Mouse (Mus musculus) stomach, embryonic 14.5 days (tissue): ENCODE results near the gene Samsn1. TPM values are rescaled to one million over a fixed set of nuclear protein-coding genes. Genes with fewer than 3 reads are reported as not detected.
A peak's percentile ranks its signal among the peaks of the same experiment; 100 is the strongest.
"Not testable (repeated sequence)": the region's sequence is repeated elsewhere in the genome, so short reads cannot be mapped to it uniquely, and the experiment has no call there.

Experiments used
- ATAC-seq: fragments of 200-750 bp; cut with Nextera tagmentation; 2 replicates; pipeline ENCODE4 v1.8.0; 2017; ENCODE audit warnings: low read depth, moderate TSS enrichment; ENCODE audit not compliant: insufficient number of reproducible peaks, insufficient read depth, low FRiP score
- H3K27ac ChIP-seq: fragments of 300-500 bp; sonication (generic); 2 replicates; pipeline ENCODE4 v1.5.1; 2014; ENCODE audit warnings: mild to moderate bottlenecking, low read length, moderate library complexity, mixed read lengths
- H3K27me3 ChIP-seq: fragments of 300-500 bp; sonication (generic); 2 replicates; pipeline ENCODE4 v1.6.1; 2014; ENCODE audit warnings: low read length, control low read depth, mixed read lengths; ENCODE audit not compliant: control insufficient read depth, insufficient read depth
- H3K36me3 ChIP-seq: fragments of 300-500 bp; sonication (generic); 2 replicates; pipeline ENCODE4 v1.6.1; 2014; ENCODE audit warnings: mild to moderate bottlenecking, control low read depth, low read length, moderate library complexity, mixed read lengths; ENCODE audit not compliant: control insufficient read depth, insufficient read depth
- H3K4me1 ChIP-seq: fragments of 300-500 bp; sonication (generic); 2 replicates; pipeline ENCODE4 v1.6.1; 2014; ENCODE audit warnings: low read length, control low read depth, mixed read lengths; ENCODE audit not compliant: control insufficient read depth, insufficient read depth
- H3K4me2 ChIP-seq: fragments of 300-500 bp; sonication (generic); replicated peaks from 2 replicates; pipeline ENCODE4 v1.6.1; 2014; ENCODE audit warnings: low read depth, low read length, control low read depth
- H3K4me3 ChIP-seq: fragments of 300-500 bp; sonication (generic); 2 replicates; pipeline ENCODE4 v1.5.1; 2014; ENCODE audit warnings: low read depth, low read length, control low read depth
- H3K9ac ChIP-seq: fragments of 300-500 bp; sonication (generic); replicated peaks from 2 replicates; pipeline ENCODE4 v1.6.1; 2014; ENCODE audit warnings: low read depth, mild to moderate bottlenecking, control low read depth, low read length, moderate library complexity, mixed read lengths
- H3K9me3 ChIP-seq: fragments of 300-500 bp; sonication (generic); 2 replicates; pipeline ENCODE4 v1.6.1; 2016; ENCODE audit warnings: low read depth, low read length, control low read depth; ENCODE audit not compliant: control insufficient read depth
- WGBS: fragments of 180-500 bp; shearing (Covaris S2); extraction: QIAGEN DNeasy Blood & Tissue Kit; methylation state at CpG from one replicate; pipeline ENCODE4 v1.1.7; 2014; 5-methylcytosine and 5-hydroxymethylcytosine counted together
- polyA plus RNA-seq: library from polyadenylated mRNA; unstranded; fragments of >200 nt; fragmentation: Nextera tagmentation; extraction: Ambion mirVana; gene quantifications from 2 replicates; pipeline ENCODE4 v1.2.1, GENCODE M21; 2014

The Samsn1 gene
- polyA plus RNA-seq, 1 experiment from 2014 or later: 1.2 TPM

GRCm38 (mm10) chr16:75831390-75831789 lies 190.7 kb downstream of the Samsn1 start:
- WGBS: 41% methylated on average over 4 of the region's 4 CpGs
- Histone ChIP-seq H3K4me2 (no peak overlapping the region), H3K27ac (no peak overlapping the region), H3K9me3 (no peaks in the 10 kb centered on the region), H3K27me3 (no peaks in the 10 kb centered on the region), H3K36me3 (no peaks in the 10 kb centered on the region), H3K9ac (no peak overlapping the region), H3K4me1 (no peaks in the 10 kb centered on the region), H3K4me3 (no peak overlapping the region)
- no peak for ATAC-seq

GRCm38 (mm10) chr16:75826949-75827348 lies 195.1 kb downstream of the Samsn1 start:
- not testable (repeated sequence) for H3K4me1 ChIP-seq, H3K27me3 ChIP-seq, H3K36me3 ChIP-seq, H3K9me3 ChIP-seq, ATAC-seq, H3K27ac ChIP-seq, H3K9ac ChIP-seq, H3K4me2 ChIP-seq, H3K4me3 ChIP-seq

- Histone ChIP-seq H3K9ac (no peak overlapping the region), H3K4me3 (no peak overlapping the region), H3K27me3 (no peaks in the 10 kb centered on the region), H3K36me3 (no peaks in the 10 kb centered on the region), H3K4me2 (no peak overlapping the region), H3K4me1 (no peaks in the 10 kb centered on the region), H3K9me3 (no peaks in the 10 kb centered on the region), H3K27ac (no peak overlapping the region)
- ATAC-seq: 0 out of 2 replicates have a peak, but pooled peaks have one; percentile 42
These were observed 195.6 kb downstream of the Samsn1 start for GRCm38 (mm10) chr16:75826498-75826897.

GRCm38 (mm10) chr16:75823226-75823625 lies 198.9 kb downstream of the Samsn1 start:
- no peaks in the 10 kb centered on the region for H3K4me1 ChIP-seq
- no peaks in the 10 kb centered on the region for H3K9me3 ChIP-seq
- no peaks in the 10 kb centered on the region for H3K36me3 ChIP-seq
- no peak overlapping the region for H3K4me3 ChIP-seq
- H3K27ac ChIP-seq: no peak overlapping the region
- no peaks in the 10 kb centered on the region for H3K27me3 ChIP-seq
- H3K4me2 ChIP-seq: no peak overlapping the region
- H3K9ac ChIP-seq: no peak overlapping the region
- ATAC-seq: no peak
- 57% methylated on average over 6 of the region's 6 CpGs for whole genome bisulfite sequencing

- WGBS: 56% methylated on average over 3 of the region's 3 CpGs
- ATAC-seq: no peak
- Histone ChIP-seq H3K4me1 (no peaks in the 10 kb centered on the region), H3K9ac (no peak overlapping the region), H3K4me2 (no peak overlapping the region), H3K27ac (no peak overlapping the region), H3K36me3 (no peaks in the 10 kb centered on the region), H3K9me3 (no peaks in the 10 kb centered on the region), H3K4me3 (no peak overlapping the region), H3K27me3 (no peaks in the 10 kb centered on the region)
These were observed 201.1 kb downstream of the Samsn1 start for GRCm38 (mm10) chr16:75820963-75821362.
